Mouse (Mus musculus) brain, embryonic 14.5 days (tissue): ENCODE measurements around the gene Arhgap19.

ENCODE experiments used
- CTCF ChIP-seq: fragments of 200-500 bp; IDR thresholded peaks from 2 replicates; pipeline ENCODE4 v1.5.1; 2012; ENCODE audit warnings: inconsistent platforms, mild to moderate bottlenecking, moderate library complexity, borderline replicate concordance; ENCODE audit not compliant: insufficient read depth, insufficient read length; ENCODE audit errors: extremely low read depth
- POLR2A ChIP-seq: fragments of 200-500 bp; IDR thresholded peaks from 2 replicates; pipeline ENCODE4 v1.6.1; 2012; ENCODE audit warnings: mild to moderate bottlenecking, inconsistent platforms, borderline replicate concordance; ENCODE audit not compliant: poor library complexity, insufficient read depth, insufficient read length, severe bottlenecking; ENCODE audit errors: extremely low read depth

- no peak for TF ChIP-seq CTCF
- no peak for TF ChIP-seq POLR2A
Measured at GRCm38 (mm10) chr19:41754760-41755159, 47.1 kb downstream of the Arhgap19 start.
